Mouse (Mus musculus) liver, embryonic 11.5 days (tissue): ENCODE data around the gene Ncam1. TPM values are rescaled to one million over a fixed set of nuclear protein-coding genes. Genes with fewer than 3 reads are reported as not detected.

Experiments
- ATAC-seq: fragments of 200-750 bp; cut with Nextera tagmentation; replicated peaks from 2 replicates; pipeline ENCODE4 v1.8.0; 2017; ENCODE audit warnings: moderate number of reproducible peaks, mild to moderate bottlenecking, moderate TSS enrichment, moderate library complexity; ENCODE audit not compliant: low FRiP score
- DNase-seq: peaks from one replicate; pipeline ENCODE4 v3.0.0-alpha.2; 2017; ENCODE audit warnings: low spot score
- H3K27ac ChIP-seq: fragments of 300-500 bp; sonication (generic); 2 replicates; pipeline ENCODE4 v1.5.1; 2014; ENCODE audit warnings: mild to moderate bottlenecking, low read depth, low read length, control low read depth
- H3K27me3 ChIP-seq: fragments of 300-500 bp; sonication (generic); replicated peaks from 2 replicates; pipeline ENCODE4 v1.6.1; 2014; ENCODE audit warnings: low read length, mixed read lengths; ENCODE audit not compliant: control insufficient read depth, insufficient read depth
- H3K36me3 ChIP-seq: fragments of 300-500 bp; sonication (generic); 2 replicates; pipeline ENCODE4 v1.6.1; 2014; ENCODE audit warnings: mild to moderate bottlenecking, low read length, moderate library complexity, mixed read lengths; ENCODE audit not compliant: control insufficient read depth, insufficient read depth
- H3K4me1 ChIP-seq: fragments of 300-500 bp; sonication (generic); replicated peaks from 2 replicates; pipeline ENCODE4 v1.6.1; 2014; ENCODE audit warnings: low read length, mixed read lengths; ENCODE audit not compliant: control insufficient read depth, insufficient read depth
- H3K4me2 ChIP-seq: fragments of 300-500 bp; sonication (generic); 2 replicates; pipeline ENCODE4 v1.6.1; 2014; ENCODE audit warnings: mild to moderate bottlenecking, control low read depth, moderate library complexity
- H3K4me3 ChIP-seq: fragments of 300-500 bp; sonication (generic); 2 replicates; pipeline ENCODE4 v1.5.1; 2014; ENCODE audit warnings: low read depth, low read length, control low read depth
- H3K9ac ChIP-seq: fragments of 300-500 bp; sonication (generic); 2 replicates; pipeline ENCODE4 v1.6.1; 2014; ENCODE audit warnings: low read depth, low read length, control low read depth
- H3K9me3 ChIP-seq: fragments of 300-500 bp; sonication (generic); 2 replicates; pipeline ENCODE4 v1.6.1; 2016; ENCODE audit warnings: low read length, inconsistent platforms, mixed read lengths; ENCODE audit not compliant: control insufficient read depth
- WGBS: fragments of 180-500 bp; shearing (Covaris S2); extraction: QIAGEN DNeasy Blood & Tissue Kit; methylation state at CpG from one replicate; pipeline ENCODE4 v1.1.7; 2014; 5-methylcytosine and 5-hydroxymethylcytosine counted together
- polyA plus RNA-seq: library from polyadenylated mRNA; unstranded; fragments of >200 nt; fragmentation: Nextera tagmentation; extraction: Ambion mirVana; gene quantifications from 2 replicates; pipeline ENCODE4 v1.2.1, GENCODE M21; 2014

The Ncam1 gene
- polyA plus RNA-seq, 1 experiment from 2014 or later, result 20.1 TPM

DNA sequence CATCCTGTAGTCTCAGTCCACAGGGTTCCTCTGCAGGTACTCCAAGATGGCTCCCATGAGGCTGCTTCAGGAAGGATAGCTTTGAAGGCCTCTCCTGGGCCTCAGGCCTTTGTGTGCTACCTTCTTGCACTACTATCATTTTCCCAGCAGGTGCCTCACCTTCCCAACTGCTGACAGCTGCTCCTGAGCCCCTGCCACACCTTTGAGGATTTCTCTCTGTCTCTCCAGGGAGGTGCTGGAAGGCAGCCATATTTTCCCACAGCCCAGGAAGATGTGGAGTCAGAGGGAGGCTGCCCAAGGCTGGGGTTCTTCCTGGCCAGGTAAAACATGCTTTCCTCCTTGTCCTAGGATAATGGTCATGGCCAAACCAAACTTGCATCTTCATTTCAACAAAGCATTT is 83.6 kb downstream of the Ncam1 start:
- Histone ChIP-seq H3K9ac (no peak overlapping the region), H3K27me3 (no peaks in the 10 kb centered on the region), H3K27ac (no peak overlapping the region), H3K4me3 (no peak overlapping the region), H3K36me3 (no peaks in the 10 kb centered on the region), H3K4me2 (no peak overlapping the region), H3K4me1 (no peaks in the 10 kb centered on the region), H3K9me3 (no peaks in the 10 kb centered on the region)
- DNase-seq (no peak), ATAC-seq (no peak)

DNA sequence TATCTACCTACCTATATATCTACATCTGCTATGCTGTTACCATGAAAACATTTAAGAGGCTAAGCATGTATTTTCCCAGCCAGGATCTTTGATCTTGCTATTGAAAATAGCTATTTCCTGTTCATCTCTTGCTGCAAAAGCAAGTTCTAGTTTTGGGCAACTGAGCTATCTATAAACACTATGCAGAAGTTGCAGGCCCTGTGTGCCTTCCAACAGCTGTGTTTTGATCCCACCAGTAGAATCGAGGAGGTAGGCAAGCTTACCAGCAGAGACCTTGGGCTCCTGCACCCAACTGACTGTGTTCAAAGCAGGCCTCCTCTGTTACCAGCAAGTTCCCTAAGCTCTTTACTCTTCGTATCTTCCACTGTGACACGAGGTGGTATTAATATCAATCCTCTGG is 84.6 kb downstream of the Ncam1 start:
- no peak for ATAC-seq
- Histone ChIP-seq H3K36me3 (no peaks in the 10 kb centered on the region), H3K4me2 (no peak overlapping the region), H3K4me1 (no peaks in the 10 kb centered on the region), H3K9ac (no peak overlapping the region), H3K4me3 (no peak overlapping the region), H3K27me3 (no peaks in the 10 kb centered on the region), H3K27ac (no peak overlapping the region), H3K9me3 (no peaks in the 10 kb centered on the region)
- WGBS, result 84% methylated on average over 3 of the region's 3 CpGs
- DNase-seq, result no peak

DNA sequence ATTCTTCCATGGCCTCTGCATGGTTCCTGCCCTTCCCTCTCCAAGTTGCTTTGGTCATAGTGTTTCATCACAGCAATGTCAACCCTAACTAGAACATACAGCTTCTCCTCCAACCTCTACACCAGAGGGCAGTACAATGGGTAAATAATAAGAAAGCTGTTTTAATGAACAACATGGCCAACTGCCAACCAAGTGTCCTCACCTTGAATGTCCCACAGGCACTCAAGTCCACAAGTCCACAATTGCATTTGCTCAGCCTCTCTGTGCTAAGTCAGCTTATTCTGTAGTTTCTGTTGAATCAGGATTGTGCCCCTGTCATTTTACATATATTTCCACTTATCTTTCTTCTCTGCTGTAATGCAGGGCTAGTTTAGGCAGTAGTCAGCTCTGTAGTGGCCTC is 91.1 kb downstream of the Ncam1 start:
- Histone ChIP-seq H3K9ac (no peak overlapping the region), H3K4me2 (no peak overlapping the region), H3K27me3 (no peaks in the 10 kb centered on the region), H3K9me3 (no peaks in the 10 kb centered on the region), H3K27ac (no peak overlapping the region), H3K4me1 (no peaks in the 10 kb centered on the region), H3K4me3 (no peak overlapping the region), H3K36me3 (no peaks in the 10 kb centered on the region)
- ATAC-seq, result no peak
- no peak for DNase-seq

DNA sequence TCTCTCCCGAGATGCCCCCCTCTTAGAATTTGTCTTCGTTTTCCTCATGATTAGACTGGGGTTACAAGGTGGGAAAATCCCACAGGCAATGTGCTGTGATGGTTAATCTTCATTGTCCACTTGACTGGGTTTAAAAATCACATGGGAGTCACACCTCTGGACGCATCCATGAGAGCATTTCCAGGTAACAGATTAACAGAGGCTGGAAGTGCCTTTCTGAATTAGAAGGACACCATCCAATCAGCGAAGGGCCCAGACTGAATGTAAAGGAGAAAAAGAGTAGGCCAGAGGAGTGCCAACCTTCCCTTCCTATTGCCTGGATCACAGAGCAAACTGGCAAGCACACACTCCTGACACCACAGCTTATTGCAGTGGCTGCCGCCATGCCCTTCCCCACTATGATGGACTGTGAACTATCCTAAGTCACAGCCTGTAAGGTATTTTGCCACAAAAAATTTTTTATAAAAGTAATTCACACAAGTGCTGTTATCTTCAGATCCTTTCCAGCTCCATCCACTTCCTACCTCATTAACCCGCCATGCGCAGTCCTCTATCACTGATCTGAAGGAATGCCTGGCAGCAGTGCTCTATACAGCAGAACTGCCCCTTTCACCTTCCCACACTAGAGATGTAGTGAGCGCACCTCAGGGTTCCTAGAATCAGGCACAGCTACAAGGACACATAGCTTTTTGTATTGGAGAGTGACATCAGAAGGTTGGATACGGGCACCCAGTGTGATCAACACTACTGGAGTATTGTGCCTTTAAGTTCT is 94.3 kb downstream of the Ncam1 start:
- Histone ChIP-seq H3K9ac (no peak overlapping the region), H3K27me3 (no peaks in the 10 kb centered on the region), H3K27ac (no peak overlapping the region), H3K4me1 (no peaks in the 10 kb centered on the region), H3K9me3 (no peaks in the 10 kb centered on the region), H3K4me2 (no peak overlapping the region), H3K4me3 (no peak overlapping the region), H3K36me3 (no peaks in the 10 kb centered on the region)
- ATAC-seq (no peak), DNase-seq (no peak)
- WGBS, result 79% methylated on average over 9 of the region's 9 CpGs

DNA sequence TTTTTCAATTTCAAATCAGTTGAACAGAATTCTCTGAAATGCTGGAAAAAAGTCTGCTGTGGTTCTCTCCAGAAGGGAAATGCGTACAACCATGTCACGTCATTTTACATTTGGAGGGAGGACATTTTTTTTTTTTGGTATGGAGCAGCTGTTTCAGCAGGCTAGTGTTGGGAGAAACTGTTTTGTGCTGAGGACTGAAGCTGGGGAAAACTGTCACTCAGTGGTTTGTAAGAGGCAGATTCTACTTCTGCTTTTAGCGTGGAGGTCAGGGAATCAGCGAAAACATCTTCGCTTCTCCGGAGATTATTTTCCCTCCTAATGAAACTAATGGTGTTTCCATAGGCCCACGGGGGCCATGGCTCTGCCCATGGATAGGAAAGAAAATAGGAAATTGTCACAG is 103.4 kb downstream of the Ncam1 start:
- H3K9me3 ChIP-seq, result no peaks in the 10 kb centered on the region
- no peak overlapping the region for H3K9ac ChIP-seq
- no peak overlapping the region for H3K27ac ChIP-seq
- DNase-seq, result no peak
- H3K27me3 ChIP-seq, result no peaks in the 10 kb centered on the region
- no peaks in the 10 kb centered on the region for H3K36me3 ChIP-seq
- 58% methylated on average over 7 of the region's 7 CpGs for WGBS
- H3K4me2 ChIP-seq, result no peak overlapping the region
- H3K4me3 ChIP-seq, result no peak overlapping the region
- ATAC-seq, result no peak
- no peaks in the 10 kb centered on the region for H3K4me1 ChIP-seq

DNA sequence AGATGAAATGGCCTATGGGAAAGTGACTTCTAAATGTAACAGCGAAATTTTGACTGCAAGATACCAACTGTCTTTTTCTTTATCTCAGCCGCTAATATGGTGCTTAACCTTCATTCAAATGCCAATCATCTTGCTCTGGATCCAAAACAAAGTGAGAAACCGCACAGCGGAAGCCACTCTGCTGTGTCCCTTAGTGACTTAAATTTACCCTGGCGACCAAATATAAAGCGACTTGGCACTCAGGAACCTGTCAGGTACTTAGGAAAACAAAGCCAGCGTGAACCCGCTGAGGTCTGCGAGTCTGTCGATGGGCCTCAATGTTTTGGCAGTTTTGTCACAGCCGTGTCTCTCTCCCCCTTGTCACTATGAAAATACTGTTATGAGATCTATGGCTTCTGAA is 105.9 kb downstream of the Ncam1 start:
- Histone ChIP-seq H3K27me3 (no peaks in the 10 kb centered on the region), H3K4me2 (no peak overlapping the region), H3K9me3 (no peaks in the 10 kb centered on the region), H3K27ac (no peak overlapping the region), H3K4me1 (no peaks in the 10 kb centered on the region), H3K9ac (no peak overlapping the region), H3K36me3 (no peaks in the 10 kb centered on the region), H3K4me3 (no peak overlapping the region)
- ATAC-seq (no peak), DNase-seq (no peak)
- WGBS, result 78% methylated on average over 11 of the region's 11 CpGs

DNA sequence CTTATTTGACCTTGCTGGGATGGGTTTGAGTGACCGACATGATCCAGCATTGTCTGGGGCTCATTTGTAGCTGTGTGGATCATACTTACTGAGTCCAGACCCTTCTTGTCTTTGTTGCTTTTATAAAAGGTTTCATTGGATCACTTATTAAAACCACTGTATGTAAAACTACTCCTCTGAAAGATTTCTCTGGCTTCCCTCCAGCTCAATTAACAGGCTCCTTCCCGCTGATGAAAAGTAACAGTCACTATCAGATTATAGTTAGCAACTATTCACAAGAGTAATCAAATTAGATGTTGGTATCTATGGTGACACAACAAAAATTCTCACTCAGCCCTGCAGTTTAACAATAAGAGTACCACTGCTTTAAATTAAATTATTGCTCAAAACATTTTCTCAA is 107.4 kb downstream of the Ncam1 start:
- no peak for ATAC-seq
- 80% methylated on average over 2 of the region's 2 CpGs for WGBS
- DNase-seq, result no peak

DNA sequence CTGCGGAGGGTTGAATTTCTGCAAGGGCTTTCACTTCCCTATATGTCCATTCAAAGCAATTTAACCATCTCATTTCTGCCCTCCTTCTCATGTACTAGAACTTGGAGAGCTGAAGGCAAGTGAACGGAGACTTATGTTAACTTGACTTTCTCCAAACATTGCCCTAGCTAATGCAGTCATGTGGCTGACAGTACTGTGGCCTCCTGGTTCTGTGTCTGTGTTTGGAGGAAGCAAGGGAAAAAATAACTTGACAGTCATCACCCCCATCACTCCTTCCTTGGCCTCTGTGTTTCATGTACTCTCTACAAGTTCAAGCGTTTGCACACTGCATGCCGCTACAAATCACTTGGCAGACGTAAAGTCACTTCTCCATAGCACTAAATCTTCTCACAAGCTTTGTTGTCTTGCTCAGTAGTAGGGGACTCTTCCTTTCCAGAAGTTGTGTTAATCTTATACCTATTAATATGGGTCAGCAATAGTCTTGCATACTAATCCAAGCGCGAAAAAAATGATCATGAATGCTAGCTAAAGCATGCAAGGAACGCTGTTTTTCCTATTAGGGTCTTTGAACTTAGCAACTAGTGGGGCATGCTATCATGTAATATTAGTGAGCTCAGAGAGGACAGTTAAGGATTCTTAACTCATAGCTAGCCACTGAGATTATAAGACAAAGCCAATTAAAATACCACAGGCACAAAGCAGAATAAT is 115.0 kb downstream of the Ncam1 start:
- Histone ChIP-seq H3K4me1 (no peaks in the 10 kb centered on the region), H3K4me3 (no peak overlapping the region), H3K27me3 (no peaks in the 10 kb centered on the region), H3K4me2 (no peak overlapping the region), H3K9ac (no peak overlapping the region), H3K9me3 (no peaks in the 10 kb centered on the region), H3K36me3 (no peaks in the 10 kb centered on the region), H3K27ac (no peak overlapping the region)
- DNase-seq (no peak), ATAC-seq (no peak)
- 83% methylated on average over 8 of the region's 8 CpGs for WGBS

More for the DNA sequence above, 107.4 kb downstream of the Ncam1 start:
- Histone ChIP-seq H3K4me3 (no peak overlapping the region), H3K9me3 (no peaks in the 10 kb centered on the region), H3K9ac (no peak overlapping the region), H3K36me3 (no peaks in the 10 kb centered on the region), H3K4me2 (no peak overlapping the region), H3K27me3 (no peaks in the 10 kb centered on the region), H3K27ac (no peak overlapping the region), H3K4me1 (no peaks in the 10 kb centered on the region)

DNA sequence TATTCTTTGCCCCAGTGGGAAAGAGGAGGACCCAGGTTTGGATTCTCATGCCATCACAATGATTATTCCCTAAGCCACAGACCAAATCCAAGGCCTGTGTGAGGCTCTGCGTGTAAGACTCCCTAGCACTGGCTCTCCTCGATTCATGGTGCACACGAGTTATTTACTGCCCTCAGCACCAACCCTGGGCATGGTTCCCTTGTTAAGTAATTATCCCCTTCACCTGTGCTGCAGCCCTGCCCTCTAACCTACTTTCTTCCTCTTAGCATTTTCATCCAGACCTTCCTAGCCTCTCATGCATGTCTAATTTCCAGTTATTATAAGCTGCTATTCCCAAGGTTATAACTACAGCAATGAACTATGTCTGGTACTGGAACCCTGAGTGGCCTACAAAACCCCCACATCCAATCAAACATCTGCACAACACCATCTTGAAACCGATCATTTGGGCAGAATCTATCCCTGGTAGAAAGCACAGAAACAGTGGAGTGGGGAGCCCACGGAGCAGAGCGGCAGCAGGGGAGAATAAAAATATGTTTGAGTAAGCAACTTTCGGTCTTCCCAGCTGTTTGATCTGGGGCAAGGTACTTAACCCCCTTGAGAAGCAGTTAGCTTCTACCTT is 116.8 kb downstream of the Ncam1 start:
- no peak overlapping the region for H3K4me2 ChIP-seq
- ATAC-seq (no peak), DNase-seq (no peak)
- no peaks in the 10 kb centered on the region for H3K9me3 ChIP-seq
- no peak overlapping the region for H3K9ac ChIP-seq
- no peak overlapping the region for H3K27ac ChIP-seq
- 79% methylated on average over 7 of the region's 7 CpGs for WGBS
- H3K4me3 ChIP-seq, result no peak overlapping the region
- no peaks in the 10 kb centered on the region for H3K27me3 ChIP-seq
- H3K4me1 ChIP-seq, result no peaks in the 10 kb centered on the region
- H3K36me3 ChIP-seq, result no peaks in the 10 kb centered on the region
